Mouse (Mus musculus) mesoderm, embryonic 11.5 days (tissue): Measurements from ENCODE around the gene Rnf157.
"Not testable (repeated sequence)": the region's sequence is repeated elsewhere in the genome, so short reads cannot be mapped to it uniquely, and the experiment has no call there.

Experiments
- DNase-seq: peaks from one replicate; pipeline ENCODE4 v3.0.0-alpha.2; 2012; ENCODE audit warnings: low read depth, low spot score

The Rnf157 gene

DNA sequence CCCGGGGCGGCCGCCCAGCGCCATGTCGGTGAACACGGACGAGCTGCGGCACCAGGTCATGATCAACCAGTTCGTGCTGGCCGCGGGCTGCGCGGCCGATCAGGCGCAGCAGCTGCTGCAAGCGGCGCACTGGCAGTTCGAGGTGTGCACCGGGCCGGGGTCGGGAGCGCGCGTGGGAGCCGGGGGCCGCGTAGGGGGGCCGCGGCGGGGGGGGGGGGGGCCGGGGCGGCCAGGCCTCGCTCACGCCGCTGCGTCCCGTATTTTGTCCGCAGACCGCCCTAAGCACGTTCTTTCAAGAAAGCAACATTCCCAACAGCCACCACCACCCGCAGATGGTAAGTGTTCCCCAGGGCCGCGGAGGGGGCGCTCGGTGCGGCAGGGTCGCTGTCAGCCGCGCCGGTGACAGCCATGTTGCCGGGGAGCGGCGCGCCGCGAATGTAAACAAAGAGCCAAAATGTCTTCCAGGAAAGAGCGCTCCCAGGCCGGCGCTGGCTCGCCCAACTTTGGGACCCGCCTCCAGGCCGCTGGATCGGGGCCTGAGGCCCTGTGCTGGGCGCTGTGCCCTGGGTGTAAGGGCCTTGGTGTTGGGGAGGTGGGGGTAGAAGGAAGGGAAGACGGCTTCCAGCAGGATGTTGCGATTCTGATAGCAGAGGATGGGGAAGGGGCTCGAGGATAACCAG is 21.6 kb upstream of the Rnf157 start:
- peak; percentile 61 for DNase-seq

GRCm38 (mm10) chr11:116433356-116434286 is 20.8 kb upstream of the Rnf157 start, which contains the start of gene Ubald2:
Ubald2 (plus strand) TSS chr11:116434094.
- peak; percentile 100 for DNase-seq

- DNase-seq, result no peak
Observed at GRCm38 (mm10) chr11:116432593-116433355, 19.9 kb upstream of the Rnf157 start.

DNA sequence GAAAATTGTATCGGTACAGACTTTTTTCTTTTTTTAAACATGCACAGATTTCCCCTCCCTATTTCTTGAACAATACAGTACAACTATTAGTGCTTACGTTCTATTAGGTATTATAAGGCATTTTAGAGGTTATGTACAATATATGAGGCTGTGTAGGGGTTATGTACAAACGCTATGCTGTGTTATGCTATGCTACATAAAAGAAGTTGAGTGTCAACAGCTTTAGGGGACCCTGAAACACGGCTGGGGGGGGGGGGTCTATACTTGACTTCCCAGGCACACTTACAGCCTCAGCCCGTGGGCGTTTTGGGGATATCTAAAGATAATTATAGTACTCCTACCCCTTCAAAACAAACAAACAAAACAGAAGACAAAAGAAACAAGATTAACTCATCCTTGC is 19.3 kb upstream of the Rnf157 start:
- DNase-seq, result no peak

GRCm38 (mm10) chr11:116431428-116432077 is 18.7 kb upstream of the Rnf157 start:
- DNase-seq, result no peak

GRCm38 (mm10) chr11:116430723-116431427 is 18.0 kb upstream of the Rnf157 start:
- no peak for DNase-seq

GRCm38 (mm10) chr11:116429862-116430613 is 17.2 kb upstream of the Rnf157 start:
- DNase-seq, result no peak

DNA sequence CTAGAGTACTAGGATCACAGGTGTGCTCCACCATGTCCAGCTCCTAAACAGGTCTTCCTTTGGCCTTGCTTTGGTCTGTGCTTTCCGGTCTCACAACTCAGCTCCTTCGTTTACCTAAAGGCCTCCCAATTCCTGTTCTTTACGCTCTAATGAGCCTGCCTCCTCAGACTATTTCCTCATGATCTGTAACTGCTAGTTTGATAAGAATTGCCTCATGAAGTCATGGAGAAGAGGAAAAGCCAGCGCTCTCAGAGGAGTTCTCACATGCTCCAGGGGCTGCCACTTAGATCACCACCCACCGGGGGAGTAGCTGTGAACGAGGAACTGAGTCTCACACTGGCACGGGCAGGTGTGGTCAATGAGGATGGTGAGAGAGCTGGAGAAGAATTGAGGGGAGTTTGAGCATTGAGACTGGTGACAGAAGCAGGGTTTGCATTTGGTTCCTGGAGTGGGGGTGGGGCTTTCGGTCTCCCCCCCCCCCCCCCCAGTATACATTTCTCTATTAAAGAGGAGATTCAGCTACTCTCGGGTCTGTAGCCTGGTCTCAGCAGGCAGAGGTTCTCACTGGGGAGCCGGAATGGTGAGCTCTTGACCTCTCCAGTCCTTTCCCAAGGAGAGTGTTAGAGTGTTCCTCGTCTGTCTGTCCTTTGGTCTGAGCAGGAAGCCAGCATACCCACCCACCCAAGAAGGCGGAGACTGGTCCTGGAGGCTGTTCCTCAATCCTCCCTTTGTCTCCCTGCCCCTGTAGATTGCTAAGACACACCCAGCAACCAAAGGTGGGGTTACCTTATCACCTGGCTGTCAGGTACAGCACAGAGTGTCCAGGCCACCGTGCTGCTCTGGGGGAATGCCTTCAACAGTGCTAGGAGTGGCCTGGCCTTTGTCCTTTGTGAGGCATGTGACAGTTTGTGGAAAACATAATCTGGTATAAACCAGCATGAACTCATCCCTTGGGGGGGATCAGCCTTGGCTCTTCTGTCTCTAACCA is 16.3 kb upstream of the Rnf157 start:
- no peak for DNase-seq

GRCm38 (mm10) chr11:116426852-116427575 is 14.2 kb upstream of the Rnf157 start:
- DNase-seq, result no peak

DNA sequence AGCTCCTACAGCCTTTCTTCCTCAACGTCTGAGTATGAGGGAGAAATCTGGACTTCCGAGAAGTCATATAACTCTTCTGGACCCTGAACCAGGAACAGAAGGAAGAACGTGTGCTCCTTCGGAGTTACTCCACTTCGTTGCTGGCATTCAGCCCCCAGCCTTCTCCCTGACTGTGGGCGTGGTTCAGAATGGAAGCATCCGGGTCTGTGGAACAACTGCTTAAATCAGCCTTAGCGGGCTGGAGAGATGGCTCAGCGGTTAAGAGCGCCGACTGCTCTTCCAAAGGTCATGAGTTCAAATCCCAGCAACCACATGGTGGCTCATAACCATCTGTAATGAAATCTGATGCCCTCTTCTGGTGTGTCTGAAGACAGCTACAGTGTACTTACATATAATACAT is 13.5 kb upstream of the Rnf157 start:
- not testable (repeated sequence) for DNase-seq

DNA sequence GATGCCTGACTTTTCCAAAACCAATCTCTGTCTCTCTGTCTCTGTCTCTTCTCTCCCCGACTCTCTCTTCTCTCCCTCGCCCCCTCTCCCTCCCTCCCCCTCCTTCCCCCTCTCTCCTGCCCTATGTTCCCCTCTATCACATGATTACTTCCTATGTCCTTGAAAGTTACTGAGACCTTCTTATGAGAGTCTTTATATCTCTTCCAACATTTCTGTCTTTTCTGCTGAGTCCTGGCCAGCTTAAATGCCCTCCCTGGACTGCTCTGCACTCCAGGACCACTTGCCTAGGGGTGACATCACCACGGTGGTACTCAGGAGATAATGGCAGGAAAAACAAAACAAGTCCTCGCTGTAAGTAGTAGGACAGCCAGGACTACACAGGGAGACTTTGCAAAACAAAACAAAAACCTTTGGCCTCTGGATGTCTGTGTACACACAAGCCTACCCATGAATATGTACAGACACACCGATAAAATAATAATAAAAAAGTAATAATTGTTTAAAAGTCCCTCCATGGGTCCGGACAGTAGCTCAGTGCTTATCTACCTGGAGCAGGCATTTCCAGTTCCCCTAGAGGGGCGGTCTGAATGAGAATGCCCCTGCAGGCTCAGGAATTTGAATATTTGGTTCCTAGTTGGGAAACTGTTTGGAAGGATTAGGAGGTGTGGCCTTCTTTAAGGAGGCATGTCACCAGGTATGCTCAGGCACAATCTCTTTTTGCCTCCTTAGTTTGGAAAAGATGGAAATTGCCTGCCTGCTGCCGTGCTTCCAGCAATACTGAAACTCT is 12.0 kb upstream of the Rnf157 start:
- no peak for DNase-seq

GRCm38 (mm10) chr11:116423782-116424620 is 11.2 kb upstream of the Rnf157 start:
- no peak for DNase-seq

DNA sequence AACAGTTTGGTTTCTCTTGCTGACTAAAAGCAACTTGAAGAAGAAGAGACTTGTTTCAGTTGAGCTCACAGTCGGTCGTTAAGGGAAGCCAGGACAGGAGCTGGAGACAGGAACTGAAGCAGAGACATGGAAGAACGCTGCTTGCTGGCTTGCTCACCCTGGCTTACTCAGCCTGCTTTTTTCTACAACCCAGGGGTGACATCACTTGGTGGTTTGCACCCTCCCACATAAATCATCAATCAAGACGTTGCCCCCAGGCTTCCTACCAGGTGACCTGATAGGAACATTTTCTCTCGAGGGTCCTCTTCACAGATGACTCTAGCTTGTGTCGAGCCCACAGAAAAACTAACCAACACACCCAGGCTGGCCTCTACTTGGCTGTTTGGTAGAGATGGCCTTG is 10.4 kb upstream of the Rnf157 start:
- DNase-seq, result no peak

- DNase-seq, result no peak
Observed at GRCm38 (mm10) chr11:116422562-116422961, 9.7 kb upstream of the Rnf157 start.

DNA sequence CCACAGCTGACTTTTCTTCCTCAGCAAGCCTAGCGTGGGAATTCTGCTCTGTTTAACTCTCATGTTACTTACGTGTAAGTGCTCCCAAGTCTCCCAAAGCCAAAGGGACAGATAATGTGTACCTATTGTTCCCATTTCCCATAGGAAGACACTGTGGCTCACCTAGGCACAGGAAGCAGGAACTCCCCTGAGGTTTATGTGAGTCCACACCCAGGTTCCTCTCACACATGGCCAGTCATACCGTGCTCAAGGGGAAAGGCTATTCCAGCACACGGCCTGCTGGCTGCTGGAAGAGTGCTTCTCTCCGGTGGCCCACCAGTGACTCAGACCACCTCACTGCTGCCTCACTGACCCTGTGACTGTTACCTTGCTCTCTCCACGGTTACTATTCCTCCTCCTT is 8.3 kb upstream of the Rnf157 start:
- DNase-seq, result no peak

- no peak for DNase-seq
Observed at GRCm38 (mm10) chr11:116418841-116419462, 6.1 kb upstream of the Rnf157 start.
